Mouse (Mus musculus): ENCODE measurements around the gene Gm14147. TPM values are rescaled to one million over a fixed set of nuclear protein-coding genes. Genes with fewer than 3 reads are reported as not detected.
"Not testable (repeated sequence)": the region's sequence is repeated elsewhere in the genome, so short reads cannot be mapped to it uniquely, and the experiment has no call there.

Gm14147 gene
- total RNA-seq (2021) = not detected

- not testable (repeated sequence) for DNase-seq
Observed at GRCm38 (mm10) chr2:151097945-151098344, at the start of gene Gm14147. Gm14147 (plus strand) TSS chr2:151098245.

GRCm38 (mm10) chr2:151056637-151057036 lies 41.4 kb upstream of the Gm14147 start:
- no peak for DNase-seq

GRCm38 (mm10) chr2:151092250-151092649 lies 5.8 kb upstream of the Gm14147 start, which contains the start of gene Gm14151:
Gm14151 (minus strand) TSS chr2:151092350.
- DNase-seq = not testable (repeated sequence)

Other genes with a start within 250 kb of the Gm14147 start
- gene Abhd12, start 193.5 kb upstream of the Gm14147 start, total RNA-seq (2021) = 100 to 1,000 TPM; 301 to 309 TPM
- 1 to 10 TPM; 1.5 TPM for gene Gins1, start 192.8 kb upstream of the Gm14147 start, total RNA-seq (2021)
- gene Ninl, start 58.9 kb upstream of the Gm14147 start, total RNA-seq (2021) = 1 to 10 TPM; 3.8 to 5.5 TPM
- gene Nanp, start 58.8 kb upstream of the Gm14147 start, total RNA-seq (2021) = 10 to 100 TPM; 23.1 to 26.2 TPM
- gene Gm14151, start 5.9 kb upstream of the Gm14147 start, total RNA-seq (2021) = not detected

All from layer of hippocampus, postnatal 36 days (tissue).